Mouse (Mus musculus) embryonic facial prominence, embryonic 14.5 days (tissue): ENCODE data around the gene Vmn1r172. TPM values are rescaled to one million over a fixed set of nuclear protein-coding genes. Genes with fewer than 3 reads are reported as not detected.
"Not testable (repeated sequence)": the region's sequence is repeated elsewhere in the genome, so short reads cannot be mapped to it uniquely, and the experiment has no call there.

Source experiments
- ATAC-seq: fragments of 200-750 bp; cut with Nextera tagmentation; 2 replicates; pipeline ENCODE4 v1.8.0; 2017; ENCODE audit warnings: low read depth, moderate number of reproducible peaks, moderate TSS enrichment
- DNase-seq: peaks from one replicate; pipeline ENCODE4 v3.0.0-alpha.2; 2015; ENCODE audit warnings: low spot score
- H3K27ac ChIP-seq: fragments of 300-500 bp; sonication (generic); replicated peaks from 2 replicates; pipeline ENCODE4 v1.5.1; 2014; ENCODE audit warnings: low read depth, mild to moderate bottlenecking, low read length, moderate library complexity
- H3K27me3 ChIP-seq: fragments of 300-500 bp; sonication (generic); replicated peaks from 2 replicates; pipeline ENCODE4 v1.6.1; 2014; ENCODE audit warnings: low read length; ENCODE audit not compliant: control insufficient read depth, insufficient read depth
- H3K36me3 ChIP-seq: fragments of 300-500 bp; sonication (generic); 2 replicates; pipeline ENCODE4 v1.6.1; 2014; ENCODE audit warnings: low read length, mixed read lengths; ENCODE audit not compliant: control insufficient read depth, insufficient read depth
- H3K4me1 ChIP-seq: fragments of 300-500 bp; sonication (generic); 2 replicates; pipeline ENCODE4 v1.6.1; 2014; ENCODE audit warnings: antibody characterized with exemption, low read length; ENCODE audit not compliant: control insufficient read depth, insufficient read depth
- H3K4me2 ChIP-seq: fragments of 300-500 bp; sonication (generic); 2 replicates; pipeline ENCODE4 v1.6.1; 2014; ENCODE audit warnings: low read depth, mild to moderate bottlenecking, low read length, moderate library complexity, mixed read lengths
- H3K4me3 ChIP-seq: fragments of 300-500 bp; sonication (generic); 2 replicates; pipeline ENCODE4 v1.5.1; 2014; ENCODE audit warnings: low read depth, mild to moderate bottlenecking, low read length
- H3K9ac ChIP-seq: fragments of 300-500 bp; sonication (generic); 2 replicates; pipeline ENCODE4 v1.6.1; 2014; ENCODE audit warnings: low read depth, mild to moderate bottlenecking, low read length, moderate library complexity, mixed read lengths
- H3K9me3 ChIP-seq: fragments of 300-500 bp; sonication (generic); 2 replicates; pipeline ENCODE4 v1.6.1; 2016; ENCODE audit warnings: low read length; ENCODE audit not compliant: control insufficient read depth
- WGBS: fragments of 180-500 bp; shearing (Covaris S2); extraction: QIAGEN DNeasy Blood & Tissue Kit; methylation state at CpG from one replicate; pipeline ENCODE4 v1.1.7; 2014; 5-methylcytosine and 5-hydroxymethylcytosine counted together
- polyA plus RNA-seq: library from polyadenylated mRNA; unstranded; fragments of >200 nt; fragmentation: Nextera tagmentation; extraction: Ambion mirVana; gene quantifications from 2 replicates; pipeline ENCODE4 v1.2.1, GENCODE M21; 2014

Gene Vmn1r172
- not detected in 2 replicates for polyA plus RNA-seq

DNA sequence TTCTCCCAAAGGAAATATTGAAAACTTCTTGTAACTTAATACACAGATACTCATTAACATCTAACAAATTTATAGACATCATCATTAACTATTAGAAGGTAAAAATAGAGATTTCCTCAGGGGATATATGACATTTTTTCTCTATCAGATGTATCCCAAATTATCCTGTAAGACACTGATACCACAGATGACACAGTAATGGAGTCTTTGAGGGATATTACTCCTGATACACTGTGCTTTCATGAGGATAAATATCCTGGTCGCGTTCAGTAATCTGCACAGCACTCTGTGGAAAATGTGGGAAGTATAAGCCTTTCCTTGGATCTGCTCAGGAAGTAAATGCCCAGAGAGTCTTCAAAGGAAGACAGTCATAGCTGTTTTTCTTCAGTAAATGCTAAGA is at the start of gene Vmn1r172:
Gene Vmn1r172 (plus strand): TSS at position 301 of the 400 bp plus-strand sequence.
- no peaks in the 10 kb centered on the region for H3K36me3 ChIP-seq
- no peak within 1 kb of the TSS for H3K4me3 ChIP-seq
- no peaks in the 10 kb centered on the region for H3K27me3 ChIP-seq
- H3K9me3 ChIP-seq = 0 out of 2 replicates have a peak, but pooled peaks cover 4% of the 10 kb centered on the region
- no peak within 1 kb of the TSS for H3K27ac ChIP-seq
- 62% methylated on average over 2 of the region's 2 CpGs for WGBS
- no peak for ATAC-seq
- no peak within 1 kb of the TSS for H3K9ac ChIP-seq
- H3K4me2 ChIP-seq = no peak within 1 kb of the TSS
- no peak for DNase-seq
- H3K4me1 ChIP-seq = no peaks in the 10 kb centered on the region

DNA sequence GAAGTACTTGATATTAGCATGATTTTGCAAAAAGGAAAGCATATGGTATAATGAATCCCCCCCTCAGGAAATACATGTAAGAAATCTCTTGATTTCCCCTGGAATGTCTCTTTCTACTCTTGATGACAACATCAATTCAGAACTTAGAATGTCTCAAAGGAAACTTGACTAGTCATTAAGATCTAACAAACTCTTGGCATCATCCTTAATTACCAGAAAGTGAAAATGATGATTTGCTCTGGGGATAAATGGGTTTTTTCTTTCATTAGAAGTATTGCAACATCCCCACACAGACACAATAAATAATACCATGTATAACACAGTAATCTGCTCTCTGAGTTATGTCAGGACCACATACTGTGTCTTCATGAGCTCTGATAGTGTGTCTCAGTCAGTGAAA is 27.7 kb upstream of the Vmn1r172 start, which contains the start of gene Vmn1r171:
Gene Vmn1r171 (plus strand): TSS at position 301 of the 400 bp plus-strand sequence.
- H3K27ac ChIP-seq = no peak within 1 kb of the TSS
- no peak for DNase-seq
- no peaks in the 10 kb centered on the region for H3K27me3 ChIP-seq
- ATAC-seq = no peak
- no peaks in the 10 kb centered on the region for H3K4me1 ChIP-seq
- H3K36me3 ChIP-seq = no peaks in the 10 kb centered on the region
- H3K9ac ChIP-seq = no peak within 1 kb of the TSS
- no peak within 1 kb of the TSS for H3K4me2 ChIP-seq
- H3K4me3 ChIP-seq = no peak within 1 kb of the TSS
- 0 out of 2 replicates have a peak, but pooled peaks cover 5% of the 10 kb centered on the region for H3K9me3 ChIP-seq

DNA sequence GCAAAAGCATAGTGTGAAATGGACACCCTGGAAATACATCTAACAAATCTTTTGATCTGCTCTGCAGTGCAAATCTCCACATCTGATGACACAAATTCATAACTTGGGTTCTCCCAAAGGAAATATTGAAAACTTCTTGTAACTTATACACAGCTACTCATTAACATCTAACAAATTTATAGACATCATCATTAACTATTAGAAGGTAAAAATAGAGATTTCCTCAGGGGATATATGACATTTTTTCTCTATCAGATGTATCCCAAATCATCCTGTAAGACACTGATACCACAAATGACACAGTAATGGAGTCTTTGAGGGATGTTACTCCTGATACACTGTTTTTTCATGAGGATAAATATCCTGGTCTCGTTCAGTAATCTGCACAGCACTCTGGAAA is 42.3 kb downstream of the Vmn1r172 start, which contains the start of gene Vmn1r173:
Gene Vmn1r173 (plus strand): TSS at position 301 of the 400 bp plus-strand sequence.
- WGBS = 36% methylated on average over 1 of the region's 1 CpGs
- not testable (repeated sequence) for H3K4me1 ChIP-seq, H3K36me3 ChIP-seq, H3K27ac ChIP-seq, H3K4me2 ChIP-seq, H3K9me3 ChIP-seq, ATAC-seq, DNase-seq, H3K27me3 ChIP-seq, H3K9ac ChIP-seq, H3K4me3 ChIP-seq

Other genes with a start within 250 kb of the Vmn1r172 start
- not detected in 2 replicates for gene Vmn1r167, start 151.1 kb upstream of the Vmn1r172 start, polyA plus RNA-seq
- not detected in 2 replicates for gene Vmn1r168, start 118.6 kb upstream of the Vmn1r172 start, polyA plus RNA-seq
- not detected in 2 replicates for gene Vmn1r169, start 82.8 kb upstream of the Vmn1r172 start, polyA plus RNA-seq
- gene Vmn1r170, start 52.1 kb upstream of the Vmn1r172 start, polyA plus RNA-seq = not detected in 2 replicates
- not detected in 2 replicates for gene Vmn1r171, start 27.6 kb upstream of the Vmn1r172 start, polyA plus RNA-seq
- not detected in 2 replicates for gene Vmn1r173, start 42.4 kb downstream of the Vmn1r172 start, polyA plus RNA-seq
- not detected in 2 replicates for gene Vmn1r174, start 94.0 kb downstream of the Vmn1r172 start, polyA plus RNA-seq
- not detected in 2 replicates for gene Vmn1r175, start 152.3 kb downstream of the Vmn1r172 start, polyA plus RNA-seq
- gene Vmn1r176, start 179.1 kb downstream of the Vmn1r172 start, polyA plus RNA-seq = not detected in 2 replicates
- gene Vmn1r177, start 208.1 kb downstream of the Vmn1r172 start, polyA plus RNA-seq = not detected in 2 replicates
- gene Vmn1r178, start 233.7 kb downstream of the Vmn1r172 start, polyA plus RNA-seq = not detected in 2 replicates